Mouse (Mus musculus) right cerebral cortex, postnatal 14 days (tissue): ENCODE measurements around the gene Rfx3.

Experiments used
- DNase-seq: peaks from one replicate; pipeline ENCODE4 v3.0.0; 2022

The Rfx3 gene

DNA sequence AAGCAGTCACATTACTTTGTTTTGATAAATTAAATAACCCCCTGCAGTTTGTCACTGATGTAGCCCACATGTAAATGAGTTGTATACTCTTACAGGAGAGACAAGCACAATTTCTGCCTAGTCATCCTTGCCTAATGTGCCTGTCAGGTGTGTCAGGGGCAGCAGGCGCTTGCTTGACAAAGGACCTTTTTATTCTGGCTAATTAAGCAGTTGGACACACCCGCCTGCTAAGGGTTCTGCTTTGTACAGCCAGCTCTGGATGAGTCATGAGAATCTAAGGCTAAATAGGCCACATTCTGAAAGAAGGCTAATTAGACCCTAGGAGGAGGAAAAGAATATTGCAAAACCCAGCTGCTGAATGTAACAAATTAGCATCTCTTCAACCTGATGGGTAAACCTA lies 106.3 kb downstream of the Rfx3 start:
- no peak for DNase-seq

DNA sequence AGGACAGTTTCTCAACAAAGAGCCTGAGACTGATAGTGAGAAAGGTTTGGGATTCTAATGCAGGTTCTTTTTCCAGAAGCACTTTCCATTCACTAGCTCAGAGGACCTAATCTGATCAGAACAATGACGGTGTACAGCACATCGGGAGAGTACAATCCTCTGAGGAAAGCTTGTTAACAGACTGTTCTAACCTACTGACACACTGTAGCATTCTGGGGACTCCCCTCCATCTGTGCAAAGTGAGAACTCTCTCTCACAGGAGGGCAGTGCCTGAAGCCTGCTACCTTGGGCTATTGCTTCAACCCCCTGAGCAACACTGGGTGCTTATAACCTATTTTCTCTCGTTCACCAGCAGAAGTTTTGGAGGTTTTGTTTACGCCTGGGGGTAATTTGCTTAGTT lies 106.8 kb downstream of the Rfx3 start:
- no peak for DNase-seq

DNA sequence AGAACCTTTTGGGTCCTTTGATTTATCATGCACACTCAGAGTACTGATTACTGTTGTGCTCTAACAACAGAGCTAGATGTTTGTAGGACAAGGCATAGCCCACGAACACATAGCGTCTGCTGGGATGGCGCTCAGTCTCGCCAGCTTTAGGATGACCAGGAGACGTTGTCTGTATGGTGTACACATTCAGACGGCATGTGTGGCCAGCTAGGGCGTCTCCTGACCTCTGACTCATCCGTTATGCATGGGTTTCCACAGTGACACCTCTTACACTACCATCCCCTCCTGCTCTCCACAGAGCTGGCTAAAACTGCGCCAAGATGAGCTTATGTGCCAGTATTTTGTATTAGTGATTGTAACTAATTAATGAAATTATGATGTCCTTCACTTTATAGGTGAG lies 108.4 kb downstream of the Rfx3 start:
- DNase-seq = no peak

DNA sequence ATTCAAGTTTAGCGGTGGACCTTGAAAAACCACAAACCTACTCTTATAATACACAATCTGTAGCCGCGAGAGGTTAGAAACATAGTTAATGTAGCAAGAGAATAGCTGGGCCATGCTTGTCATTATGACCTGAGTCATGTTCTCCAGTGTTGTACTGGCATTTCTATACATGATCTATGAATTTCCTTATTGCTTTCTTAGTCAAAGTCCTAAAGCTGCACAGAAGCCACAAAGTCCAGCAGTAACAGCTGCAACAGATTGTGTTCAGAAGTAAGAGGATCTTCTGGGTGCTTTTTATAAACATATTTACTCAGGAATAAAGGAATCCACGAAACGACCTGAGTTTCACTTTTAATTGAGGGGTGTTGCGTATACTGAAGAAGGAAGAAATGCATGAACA lies 109.3 kb downstream of the Rfx3 start:
- no peak for DNase-seq

DNA sequence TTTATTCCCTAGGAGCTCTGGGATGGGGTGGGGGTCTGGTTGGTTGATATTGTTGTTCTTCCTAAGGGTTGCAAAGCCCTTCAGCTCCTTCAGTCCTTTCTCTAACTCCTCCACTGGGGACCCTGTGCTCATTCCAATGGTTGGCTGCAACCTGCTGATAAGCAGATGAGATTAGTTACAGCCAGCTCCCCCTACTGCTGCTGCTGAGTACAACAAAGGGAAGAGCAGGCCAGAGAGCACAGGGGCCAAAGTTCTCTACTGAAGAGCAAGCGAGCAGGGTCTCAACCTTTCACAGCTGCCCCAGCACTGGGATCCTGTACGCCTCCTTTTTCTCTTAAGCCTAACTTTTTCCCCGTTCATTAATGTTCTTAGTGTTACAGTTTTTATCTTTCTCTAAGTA lies 126.4 kb downstream of the Rfx3 start:
- DNase-seq = no peak

DNA sequence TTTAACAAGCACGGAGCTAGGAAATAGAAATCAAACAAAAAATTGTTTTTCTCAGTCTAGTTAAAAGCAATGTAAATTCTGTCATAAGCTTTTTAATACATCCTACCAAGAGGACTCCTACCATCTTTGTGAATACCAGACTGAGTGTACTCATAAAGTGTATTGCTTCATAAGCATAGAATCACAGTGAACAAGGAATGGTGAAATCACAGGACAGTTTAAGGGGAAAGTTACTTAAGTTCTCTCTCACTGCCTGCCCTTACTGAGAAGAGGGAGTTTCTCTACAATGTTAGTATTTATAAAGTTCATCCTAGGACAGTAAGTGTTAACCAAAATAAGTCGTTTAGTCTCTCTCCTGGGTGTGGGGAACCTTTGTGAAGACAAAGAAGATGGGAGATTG lies 133.5 kb downstream of the Rfx3 start:
- no peak for DNase-seq

DNA sequence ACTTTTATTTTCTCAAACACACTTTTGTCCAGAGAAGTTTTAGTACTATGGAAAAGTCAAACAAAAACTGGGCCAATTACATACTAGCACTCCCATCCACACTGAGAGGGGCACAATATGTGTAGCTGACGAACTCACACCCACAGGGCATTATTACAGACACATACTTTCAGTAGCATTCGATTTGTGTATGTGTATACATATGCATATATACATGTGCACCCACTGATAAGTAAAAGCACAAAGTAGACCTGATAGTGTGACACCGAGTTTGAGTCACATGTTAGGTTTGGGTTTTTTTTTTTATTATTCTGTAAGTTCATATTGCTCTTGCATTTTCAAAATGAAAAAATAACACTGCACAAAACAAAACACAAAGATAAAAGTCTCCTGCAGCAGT lies 140.2 kb downstream of the Rfx3 start:
- no peak for DNase-seq

DNA sequence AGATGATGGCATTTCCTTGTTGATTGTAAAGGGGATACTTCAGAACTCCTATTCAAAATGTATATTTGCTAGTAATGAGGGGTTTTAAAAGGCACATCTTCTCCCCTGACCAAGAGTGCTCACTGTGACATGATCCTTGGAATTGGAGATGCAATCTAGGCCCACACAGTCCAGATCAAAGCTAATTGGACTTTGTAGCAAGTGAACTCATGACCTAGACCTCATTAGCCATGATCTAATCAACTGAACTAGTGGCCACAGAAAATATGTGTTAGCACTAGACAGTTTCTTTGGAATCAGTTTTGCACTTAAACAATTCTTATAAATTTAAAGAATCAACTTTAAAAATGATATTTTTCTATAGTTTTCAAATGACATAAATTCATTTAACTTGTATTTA lies 151.3 kb downstream of the Rfx3 start:
- DNase-seq = no peak

DNA sequence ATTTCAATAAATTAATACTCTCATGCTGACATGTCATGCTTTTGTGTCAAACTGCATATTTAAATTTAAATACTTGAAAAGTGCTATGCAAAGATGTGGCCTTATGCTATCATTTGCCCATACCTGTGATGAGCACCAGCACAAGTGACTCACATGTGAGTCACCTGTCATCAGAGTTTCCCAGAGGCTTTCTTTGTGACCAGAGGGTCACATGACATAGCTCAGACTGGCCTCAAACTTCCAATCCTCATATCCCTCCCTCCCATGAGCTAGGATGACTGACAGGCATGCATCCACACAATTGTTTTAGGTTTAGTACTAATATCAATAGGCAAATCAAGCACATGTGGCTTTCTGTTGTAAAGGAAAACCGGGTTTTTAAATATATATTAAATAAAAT lies 162.0 kb downstream of the Rfx3 start:
- no peak for DNase-seq

DNA sequence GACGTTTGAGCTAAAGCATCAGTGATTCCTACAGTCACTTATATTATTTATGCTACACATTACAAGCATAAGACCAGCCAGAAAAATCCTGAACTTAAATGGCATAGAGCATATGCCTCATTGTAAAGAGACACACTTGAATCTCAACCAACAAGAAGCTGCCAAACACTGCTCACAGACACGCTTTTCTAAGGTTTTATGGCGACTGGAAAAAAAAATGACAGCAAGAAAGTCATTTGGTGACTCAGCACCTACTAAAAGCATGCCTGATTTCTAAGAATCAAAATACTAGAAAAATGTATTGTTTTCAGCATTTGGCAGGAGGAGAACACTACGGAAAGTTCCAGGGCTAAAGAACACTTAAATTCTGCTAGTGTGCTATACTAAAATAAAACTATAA lies 163.9 kb downstream of the Rfx3 start:
- DNase-seq = no peak

DNA sequence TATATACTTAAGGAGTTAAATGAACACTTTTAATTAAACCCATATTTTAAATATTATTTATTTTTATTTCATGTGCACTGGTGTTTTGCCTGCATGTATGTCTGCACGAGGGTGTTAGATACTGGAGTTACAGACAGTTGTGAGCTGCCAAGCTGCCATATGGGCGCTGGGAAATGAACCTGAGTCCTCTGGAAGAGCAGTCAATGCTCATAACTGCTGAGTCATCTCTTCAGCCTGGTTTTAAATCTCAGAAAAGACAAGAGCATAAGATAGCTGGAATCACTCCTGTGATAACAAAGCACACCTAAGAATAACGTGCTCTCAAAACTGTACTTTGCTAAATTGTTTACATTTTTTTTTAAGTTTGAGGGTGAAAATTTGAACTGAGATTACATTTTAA lies 172.3 kb downstream of the Rfx3 start:
- no peak for DNase-seq

DNA sequence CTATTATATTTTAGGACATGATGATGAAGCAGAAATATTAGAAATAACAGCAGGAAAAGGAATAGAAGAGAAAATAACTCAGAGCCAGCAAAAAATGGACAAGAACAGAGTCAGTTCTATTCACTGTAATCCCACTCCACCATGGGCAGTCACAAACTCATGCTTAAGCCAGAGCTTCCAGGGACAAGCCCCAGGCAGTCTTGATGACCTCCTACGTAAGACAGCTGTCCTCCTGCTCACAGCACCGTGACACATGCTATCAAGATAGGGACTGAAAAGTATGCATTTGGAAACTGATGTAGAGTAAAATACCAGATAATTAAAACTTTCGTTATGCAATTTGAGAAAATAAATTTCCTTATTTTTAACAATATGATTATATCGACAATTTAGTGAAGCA lies 172.9 kb downstream of the Rfx3 start:
- no peak for DNase-seq

DNA sequence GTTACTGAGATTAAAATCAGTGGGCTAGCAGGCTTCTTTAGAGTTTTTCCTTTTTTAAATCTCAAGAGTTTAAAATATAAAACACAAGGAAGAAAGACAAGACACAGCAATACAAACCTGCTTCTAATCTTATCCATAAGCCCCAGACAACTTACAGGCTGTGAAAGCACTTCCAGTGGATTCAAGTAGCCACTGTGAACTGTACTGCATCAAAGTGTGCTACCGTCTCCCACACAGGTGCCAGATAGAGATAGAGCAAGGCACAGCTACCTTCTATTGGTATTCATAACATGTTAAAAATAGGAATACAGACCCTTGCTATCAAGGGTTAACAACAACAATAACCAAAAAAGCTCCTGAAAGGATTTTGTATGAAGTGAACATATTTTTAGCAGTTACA lies 178.5 kb downstream of the Rfx3 start:
- DNase-seq = no peak

DNA sequence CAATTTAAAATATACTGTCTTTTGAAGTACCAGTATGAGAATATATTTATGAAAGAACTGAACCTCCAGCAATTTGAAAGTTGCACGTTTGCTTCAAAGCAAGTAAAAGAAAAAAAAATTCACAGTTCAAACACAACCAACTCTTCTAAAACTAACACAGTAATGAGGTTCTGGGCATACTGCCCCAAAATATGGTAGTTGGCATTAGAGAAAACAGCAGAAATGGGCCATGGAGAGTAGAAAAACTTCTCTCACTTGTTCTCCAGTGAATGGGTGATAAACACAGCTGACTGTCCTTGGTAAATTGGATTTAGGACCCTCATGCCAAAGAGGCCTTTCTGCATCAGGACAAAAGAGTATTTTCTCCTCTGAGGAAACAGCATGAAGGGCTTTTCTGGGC lies 182.7 kb downstream of the Rfx3 start:
- DNase-seq = no peak

DNA sequence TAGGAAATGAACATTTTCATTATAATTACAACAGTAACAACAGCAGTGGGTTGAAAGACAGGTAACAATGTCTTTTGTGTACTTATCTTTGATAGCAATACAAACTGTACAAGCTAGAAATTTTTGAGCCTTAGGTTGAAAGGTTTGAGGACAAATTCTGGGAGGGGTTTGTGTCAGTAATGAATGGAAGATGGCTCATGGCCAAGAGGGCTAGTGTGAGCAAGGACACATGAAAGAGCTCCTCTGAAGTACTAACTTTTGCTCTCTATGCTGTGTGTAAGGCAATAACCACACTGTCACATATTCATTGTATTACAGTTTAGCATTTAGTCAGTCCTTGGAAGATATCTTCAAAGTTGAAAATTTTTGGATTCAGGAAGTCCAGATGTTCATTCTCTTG lies 193.3 kb downstream of the Rfx3 start:
- DNase-seq = no peak

DNA sequence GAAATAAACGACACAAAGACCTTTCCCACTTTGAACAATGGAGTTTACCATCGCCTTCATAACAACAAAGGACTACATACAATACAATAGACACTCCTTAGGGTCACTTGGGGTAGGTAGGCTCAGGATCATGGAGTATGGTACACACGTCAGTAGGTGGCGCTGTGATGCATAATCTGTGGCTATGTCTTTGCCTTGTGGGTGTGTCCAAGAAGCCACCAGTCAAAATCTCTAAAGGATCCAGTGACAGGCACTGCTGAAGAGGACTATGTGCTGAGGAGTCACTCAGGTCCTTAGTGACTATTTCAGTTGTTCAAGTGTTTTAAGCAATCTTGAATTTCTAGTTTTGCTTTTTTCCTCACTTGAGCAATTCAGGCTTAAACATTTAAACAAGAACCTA lies 230.9 kb downstream of the Rfx3 start:
- DNase-seq = no peak

DNA sequence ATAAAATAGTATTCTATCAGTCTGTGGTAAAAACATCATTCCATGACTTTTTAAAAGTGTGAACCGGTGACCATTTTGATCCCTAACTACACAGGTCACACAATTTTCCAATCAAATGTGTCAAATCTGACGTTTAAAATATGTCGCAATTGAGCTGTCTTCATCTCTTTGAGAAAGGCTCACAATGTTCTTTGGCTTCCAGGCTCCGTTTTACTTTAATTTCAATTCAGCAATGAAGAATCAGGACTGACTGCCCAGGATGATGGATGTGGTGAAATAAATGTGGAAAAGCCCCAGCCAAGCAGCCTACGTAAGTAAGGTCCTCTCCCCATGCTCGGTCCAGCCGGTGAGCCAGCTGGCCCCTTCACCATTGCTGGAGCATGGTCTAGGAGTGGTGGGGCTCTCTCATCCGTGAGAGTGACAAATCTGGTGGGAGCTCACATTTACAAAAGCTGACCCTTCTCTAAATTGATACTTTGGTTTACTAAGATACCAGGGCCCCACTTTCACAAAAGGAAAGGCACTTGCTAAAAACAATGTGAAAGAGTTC lies 240.2 kb downstream of the Rfx3 start:
- no peak for DNase-seq

DNA sequence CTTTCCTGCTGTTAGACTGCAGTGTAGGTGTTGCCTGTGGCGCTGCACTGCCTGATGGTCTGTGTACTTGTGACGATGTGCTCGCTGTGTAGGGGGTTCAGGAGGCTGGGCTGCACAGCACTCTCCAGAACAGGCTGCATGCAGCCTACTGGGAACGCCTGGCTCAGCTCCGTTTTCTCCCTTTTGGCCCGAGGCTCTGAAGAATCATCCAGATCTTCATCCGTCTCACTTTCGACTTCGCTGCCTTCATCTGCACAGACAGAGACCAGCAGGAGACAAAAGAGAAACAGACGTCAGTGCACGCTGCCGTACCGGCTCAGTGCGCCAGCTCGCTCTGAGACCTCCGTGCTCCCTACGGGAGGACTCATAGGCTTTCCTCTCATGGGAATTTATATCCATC lies 242.5 kb downstream of the Rfx3 start:
- no peak for DNase-seq

DNA sequence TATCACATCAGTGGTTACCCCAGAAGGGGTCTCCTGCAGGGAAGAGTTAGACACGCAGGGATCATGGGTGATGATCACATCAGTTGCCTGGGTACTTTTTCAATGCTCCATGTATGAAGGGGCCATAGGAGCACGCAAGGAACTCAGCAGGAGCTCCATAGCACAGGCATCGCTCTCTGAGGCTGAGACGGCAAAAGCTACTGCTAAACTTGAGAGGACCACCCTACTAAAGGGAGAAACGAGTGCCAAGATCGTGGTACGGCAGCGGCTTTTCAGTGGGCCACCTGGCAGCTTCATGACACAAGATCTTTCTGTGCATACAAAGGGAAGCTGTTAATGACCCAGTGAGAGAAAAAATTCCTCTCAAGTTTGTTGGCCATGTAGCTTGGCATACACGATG lies 250.7 kb downstream of the Rfx3 start:
- DNase-seq = no peak

DNA sequence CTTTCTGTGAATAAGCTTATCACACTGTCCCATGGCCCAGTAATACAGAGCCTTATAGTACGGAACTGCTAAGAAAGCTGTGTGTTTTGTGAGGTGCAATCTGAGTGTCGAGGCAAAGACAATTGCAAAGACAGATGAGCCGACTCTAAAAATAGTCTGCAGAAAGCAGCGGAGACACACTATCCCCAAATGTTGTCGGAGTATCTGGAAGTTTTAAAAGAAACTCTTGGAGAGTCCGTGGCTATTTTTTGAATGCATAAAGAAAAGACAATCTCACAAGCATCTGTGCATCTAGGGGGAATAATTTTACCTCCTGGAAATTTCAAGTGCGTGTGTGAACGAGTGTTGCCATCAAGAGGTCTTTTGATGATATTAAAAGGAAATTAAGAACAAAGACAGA lies 251.6 kb downstream of the Rfx3 start:
- DNase-seq = no peak

DNA sequence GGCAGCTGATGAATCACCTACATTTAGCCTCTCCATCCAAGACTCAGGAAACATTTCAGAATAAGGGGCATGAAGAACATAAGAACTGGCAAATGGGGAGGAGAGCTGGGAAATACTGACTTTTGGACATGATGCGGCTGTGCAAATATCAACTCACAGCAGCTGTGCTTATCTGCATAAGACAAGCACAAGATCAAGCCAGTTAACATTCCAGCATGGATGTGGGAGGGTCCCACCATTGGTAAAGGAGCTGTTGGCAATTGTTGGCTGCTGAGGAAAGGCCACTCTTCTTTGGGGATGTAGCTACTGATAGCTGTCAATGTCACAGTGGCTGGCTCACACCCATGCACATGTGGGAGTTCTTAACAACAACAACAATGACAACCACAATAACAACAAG lies 263.7 kb downstream of the Rfx3 start:
- DNase-seq = no peak

DNA sequence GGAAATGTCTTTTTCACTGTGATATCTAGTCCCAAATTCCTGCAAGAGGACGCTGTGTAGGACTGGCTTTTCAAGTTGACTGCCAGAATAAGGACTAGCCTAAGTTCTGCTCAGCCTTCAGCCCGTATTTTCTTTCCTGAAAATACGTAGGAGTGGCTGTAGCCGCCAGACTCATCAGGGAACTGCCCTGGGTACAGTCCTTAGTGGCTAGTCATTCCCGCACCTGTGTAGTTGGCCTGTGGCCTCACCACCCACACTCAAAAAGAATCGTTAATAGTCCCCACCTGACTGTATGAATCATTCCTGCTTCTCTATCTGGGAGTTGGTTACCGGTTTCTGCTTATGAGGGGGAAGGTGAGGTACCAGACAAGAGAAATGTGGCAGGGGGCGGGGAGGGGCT lies 272.1 kb downstream of the Rfx3 start:
- DNase-seq = no peak

DNA sequence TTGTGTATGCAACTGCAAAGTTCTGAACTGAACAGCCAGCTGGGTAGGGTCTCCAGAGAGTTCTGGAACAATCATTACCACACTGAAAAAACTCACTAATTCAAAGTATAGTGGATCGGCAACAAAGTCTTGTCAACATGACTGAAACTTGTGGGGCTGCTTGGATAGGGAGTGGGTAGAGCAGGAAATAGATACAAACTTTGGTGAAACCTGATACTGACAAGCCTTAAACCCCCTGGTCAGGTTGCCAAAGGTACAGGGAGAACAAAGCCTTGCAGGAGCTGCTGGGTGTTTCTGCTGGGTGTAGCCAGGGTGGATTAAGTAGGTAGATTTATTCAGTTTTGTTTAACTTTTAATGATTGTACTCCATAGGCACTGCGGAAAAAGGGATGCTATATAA lies 274.4 kb downstream of the Rfx3 start:
- no peak for DNase-seq

DNA sequence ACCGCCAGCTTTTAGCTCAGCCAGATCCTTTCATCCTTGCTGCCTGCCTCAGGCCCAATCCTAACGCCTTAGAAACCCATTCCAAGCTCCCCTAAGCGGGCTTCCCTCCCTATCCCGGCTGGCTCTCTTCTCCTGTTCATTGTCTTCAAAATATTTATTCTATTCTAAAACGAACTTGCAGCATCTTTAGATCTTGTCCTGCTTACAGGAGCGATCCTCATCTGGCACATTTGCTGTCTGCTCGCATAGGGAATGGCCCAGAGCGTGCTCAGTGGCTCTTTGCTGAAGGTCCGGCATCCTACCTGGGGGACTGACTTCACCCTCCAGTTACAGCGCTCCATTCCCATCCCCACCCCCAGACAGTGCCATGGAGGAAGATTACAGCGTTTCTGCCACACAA lies 292.0 kb downstream of the Rfx3 start:
- DNase-seq = no peak

DNA sequence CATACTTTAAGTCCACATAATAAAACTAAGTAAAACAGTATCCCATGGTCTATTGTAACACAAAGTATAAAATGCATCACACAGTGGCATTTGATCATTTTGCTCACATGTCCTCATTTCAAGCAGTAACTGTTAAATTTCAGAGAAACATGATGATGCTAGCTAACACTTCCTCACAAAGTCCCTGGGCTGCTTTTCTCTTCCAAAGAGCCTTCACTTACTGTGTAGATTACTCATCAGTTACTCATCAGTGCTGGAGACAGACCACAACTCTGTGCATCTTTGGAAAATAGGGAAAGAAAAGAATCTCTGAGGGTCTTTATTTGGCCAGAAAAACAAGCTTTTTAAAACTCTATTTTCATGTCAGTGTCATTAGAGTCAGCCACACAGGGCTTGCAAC lies 294.7 kb downstream of the Rfx3 start:
- no peak for DNase-seq
